Mouse (Mus musculus): Measurements from ENCODE around the gene Slc1a7. TPM values are rescaled to one million over a fixed set of nuclear protein-coding genes. Genes with fewer than 3 reads are reported as not detected.

Gene Slc1a7
- polyA plus RNA-seq, 1 experiment from 2014 or later = not detected

GRCm38 (mm10) chr4:108015067-108015765, 47.1 kb downstream of the Slc1a7 start:
- Histone ChIP-seq H3K4me3 (no peak overlapping the region), H3K9ac (no peak overlapping the region), H3K36me3 (no peaks in the 10 kb centered on the region), H3K27me3 (no peaks in the 10 kb centered on the region), H3K4me2 (no peak overlapping the region), H3K9me3 (no peaks in the 10 kb centered on the region), H3K4me1 (peaks cover 19% of the 10 kb centered on the region), H3K27ac (no peak overlapping the region)
- 67% methylated on average over 14 of the region's 14 CpGs for WGBS
- ATAC-seq (ENCODE audit: insufficient number of reproducible peaks, insufficient read depth, low FRiP score, low TSS enrichment, low read depth) = no peak

DNA sequence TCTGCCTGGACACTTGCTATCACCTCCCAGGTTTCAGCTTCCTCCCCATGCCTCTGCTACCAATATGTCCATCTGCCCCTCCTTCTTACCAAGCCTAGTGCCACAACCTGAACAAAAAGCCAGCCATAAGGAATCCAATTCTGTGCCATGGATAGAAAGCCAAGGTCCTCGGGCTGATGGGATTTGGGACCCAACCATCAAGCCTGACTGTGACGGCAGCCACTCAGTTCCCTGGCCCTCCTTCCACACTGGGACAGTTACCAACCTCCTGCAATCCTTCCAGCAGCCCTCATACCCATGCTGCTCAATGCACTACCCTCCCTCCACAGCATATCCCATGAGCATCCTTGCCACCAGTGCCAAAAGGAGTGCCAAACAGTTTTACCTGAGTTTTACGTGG, 48.2 kb downstream of the Slc1a7 start:
- Histone ChIP-seq H3K27ac (no peak overlapping the region), H3K9ac (no peak overlapping the region), H3K36me3 (no peaks in the 10 kb centered on the region), H3K4me3 (no peak overlapping the region), H3K4me2 (no peak overlapping the region), H3K4me1 (peaks cover 19% of the 10 kb centered on the region), H3K27me3 (no peaks in the 10 kb centered on the region), H3K9me3 (no peaks in the 10 kb centered on the region)
- ATAC-seq (ENCODE audit: insufficient number of reproducible peaks, insufficient read depth, low FRiP score, low TSS enrichment, low read depth) = no peak
- 77% methylated on average over 3 of the region's 3 CpGs for WGBS

GRCm38 (mm10) chr4:108017839-108018238, 49.7 kb downstream of the Slc1a7 start:
- Histone ChIP-seq H3K27me3 (no peaks in the 10 kb centered on the region), H3K4me2 (no peak overlapping the region), H3K4me3 (no peak overlapping the region), H3K36me3 (no peaks in the 10 kb centered on the region), H3K4me1 (peaks cover 19% of the 10 kb centered on the region), H3K27ac (no peak overlapping the region), H3K9me3 (no peaks in the 10 kb centered on the region), H3K9ac (no peak overlapping the region)
- WGBS = 76% methylated on average over 7 of the region's 7 CpGs
- no peak for ATAC-seq (ENCODE audit: insufficient number of reproducible peaks, insufficient read depth, low FRiP score, low TSS enrichment, low read depth)

GRCm38 (mm10) chr4:108018241-108018923, 50.2 kb downstream of the Slc1a7 start:
- ATAC-seq (ENCODE audit: insufficient number of reproducible peaks, insufficient read depth, low FRiP score, low TSS enrichment, low read depth) = no peak
- Histone ChIP-seq H3K4me3 (no peak overlapping the region), H3K9me3 (no peaks in the 10 kb centered on the region), H3K27me3 (no peaks in the 10 kb centered on the region), H3K4me1 (peaks cover 19% of the 10 kb centered on the region), H3K4me2 (no peak overlapping the region), H3K27ac (no peak overlapping the region; the same call in 1 of the 2 replicates), H3K9ac (no peak overlapping the region), H3K36me3 (no peaks in the 10 kb centered on the region)
- WGBS = 35% methylated on average over 10 of the region's 10 CpGs

GRCm38 (mm10) chr4:108018961-108019921, 51.1 kb downstream of the Slc1a7 start:
- Histone ChIP-seq H3K27ac (no peak overlapping the region), H3K36me3 (no peaks in the 10 kb centered on the region), H3K9ac (no peak overlapping the region), H3K4me2 (no peak overlapping the region), H3K4me1 (peaks cover 19% of the 10 kb centered on the region), H3K27me3 (no peaks in the 10 kb centered on the region), H3K4me3 (no peak overlapping the region), H3K9me3 (no peaks in the 10 kb centered on the region)
- no peak for ATAC-seq (ENCODE audit: insufficient number of reproducible peaks, insufficient read depth, low FRiP score, low TSS enrichment, low read depth)
- 44% methylated on average over 14 of the region's 14 CpGs for WGBS

- no peak overlapping the region for H3K4me3 ChIP-seq
- ATAC-seq (ENCODE audit: insufficient number of reproducible peaks, insufficient read depth, low FRiP score, low TSS enrichment, low read depth) = no peak
- no peaks in the 10 kb centered on the region for H3K9me3 ChIP-seq
- no peaks in the 10 kb centered on the region for H3K27me3 ChIP-seq
- no peak overlapping the region for H3K9ac ChIP-seq
- peaks cover 11% of the 10 kb centered on the region for H3K4me1 ChIP-seq
- 80% methylated on average over 6 of the region's 6 CpGs for WGBS
- no peak overlapping the region for H3K4me2 ChIP-seq
- H3K27ac ChIP-seq = no peak overlapping the region
- H3K36me3 ChIP-seq = no peaks in the 10 kb centered on the region
Measured at GRCm38 (mm10) chr4:108020178-108020577, 52.0 kb downstream of the Slc1a7 start.

- H3K4me2 ChIP-seq = no peak overlapping the region
- peaks cover 13% of the 10 kb centered on the region for H3K4me1 ChIP-seq
- no peaks in the 10 kb centered on the region for H3K27me3 ChIP-seq
- no peak overlapping the region for H3K27ac ChIP-seq
- H3K4me3 ChIP-seq = no peak overlapping the region
- no peak overlapping the region for H3K9ac ChIP-seq
- H3K36me3 ChIP-seq = no peaks in the 10 kb centered on the region
- no peaks in the 10 kb centered on the region for H3K9me3 ChIP-seq
- ATAC-seq (ENCODE audit: insufficient number of reproducible peaks, insufficient read depth, low FRiP score, low TSS enrichment, low read depth) = no peak
- WGBS = 77% methylated on average over 4 of the region's 4 CpGs
Measured at GRCm38 (mm10) chr4:108023186-108023585, 55.1 kb downstream of the Slc1a7 start.

- no peak for ATAC-seq (ENCODE audit: insufficient number of reproducible peaks, insufficient read depth, low FRiP score, low TSS enrichment, low read depth)
- no peak overlapping the region for H3K9ac ChIP-seq
- H3K36me3 ChIP-seq = no peaks in the 10 kb centered on the region
- H3K4me2 ChIP-seq = no peak overlapping the region
- H3K27me3 ChIP-seq = peaks cover 7% of the 10 kb centered on the region
- no peaks in the 10 kb centered on the region for H3K9me3 ChIP-seq
- no peak overlapping the region for H3K27ac ChIP-seq
- H3K4me3 ChIP-seq = no peak overlapping the region
- WGBS = 60% methylated on average over 5 of the region's 5 CpGs
- H3K4me1 ChIP-seq = peaks cover 3% of the 10 kb centered on the region; the same call in 1 of the 2 replicates
Measured at GRCm38 (mm10) chr4:108024641-108025040, 56.5 kb downstream of the Slc1a7 start.

DNA sequence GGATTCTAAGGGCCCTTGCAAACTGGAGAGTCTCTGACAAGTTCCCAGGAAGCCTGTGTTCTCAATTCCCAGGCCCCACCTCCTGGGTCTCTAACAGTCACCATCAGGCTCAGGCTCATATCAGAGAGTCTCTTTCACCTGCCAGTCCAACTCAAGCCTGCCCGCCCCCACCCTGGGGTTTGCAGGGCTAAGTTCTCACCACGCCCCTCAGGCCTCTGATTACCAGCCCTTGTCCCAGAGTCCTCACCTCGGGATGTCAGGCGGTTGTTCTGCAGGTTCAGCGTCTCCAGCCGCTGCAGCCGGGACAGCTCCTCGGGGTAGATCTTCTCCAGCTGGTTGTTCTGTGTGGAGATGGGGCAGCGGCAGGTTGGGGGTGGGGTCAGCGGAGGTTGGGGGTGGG, 57.1 kb downstream of the Slc1a7 start:
- WGBS = 1% methylated on average over 10 of the region's 10 CpGs
- Histone ChIP-seq H3K4me1 (peaks cover 4% of the 10 kb centered on the region), H3K36me3 (no peaks in the 10 kb centered on the region), H3K4me2 (peak overlapping the region; percentile 28; the same call in 1 of the 2 replicates), H3K27ac (no peak overlapping the region), H3K9me3 (no peaks in the 10 kb centered on the region), H3K27me3 (peaks cover 13% of the 10 kb centered on the region), H3K4me3 (no peak overlapping the region), H3K9ac (no peak overlapping the region)
- ATAC-seq (ENCODE audit: insufficient number of reproducible peaks, insufficient read depth, low FRiP score, low TSS enrichment, low read depth) = no peak

DNA sequence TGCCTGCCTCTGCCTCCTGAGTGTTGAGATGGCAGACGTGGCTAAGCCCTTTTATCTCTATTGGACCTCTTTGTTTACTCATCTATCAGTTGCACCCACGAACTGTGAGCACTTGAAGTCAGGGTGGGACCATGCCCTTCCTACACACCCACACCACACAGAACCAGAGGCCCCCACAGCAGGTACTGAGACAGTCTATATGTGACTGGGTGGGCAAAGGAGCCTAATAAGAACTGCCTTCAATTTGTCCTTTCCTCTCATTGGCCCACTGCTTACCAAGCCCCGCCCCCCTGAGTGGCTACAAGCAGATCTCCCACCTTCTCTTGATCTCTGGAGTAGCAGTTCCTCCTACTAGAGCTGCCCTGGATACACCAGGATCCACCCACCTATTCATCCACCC, 58.1 kb downstream of the Slc1a7 start:
- H3K9ac ChIP-seq = no peak overlapping the region
- no peak overlapping the region for H3K27ac ChIP-seq
- H3K36me3 ChIP-seq = no peaks in the 10 kb centered on the region
- H3K4me2 ChIP-seq = no peak overlapping the region
- H3K9me3 ChIP-seq = no peaks in the 10 kb centered on the region
- H3K4me1 ChIP-seq = peaks cover 13% of the 10 kb centered on the region
- 54% methylated on average over 3 of the region's 3 CpGs for WGBS
- H3K27me3 ChIP-seq = peaks cover 22% of the 10 kb centered on the region
- ATAC-seq (ENCODE audit: insufficient number of reproducible peaks, insufficient read depth, low FRiP score, low TSS enrichment, low read depth) = no peak
- no peak overlapping the region for H3K4me3 ChIP-seq

GRCm38 (mm10) chr4:108030888-108031501, 62.9 kb downstream of the Slc1a7 start:
- Histone ChIP-seq H3K27ac (no peak overlapping the region), H3K4me3 (peak overlapping the region; percentile 67), H3K36me3 (no peaks in the 10 kb centered on the region), H3K4me1 (peaks cover 20% of the 10 kb centered on the region), H3K9ac (peak overlapping the region; percentile 78), H3K9me3 (no peaks in the 10 kb centered on the region), H3K27me3 (peaks cover 48% of the 10 kb centered on the region), H3K4me2 (peak overlapping the region; percentile 90)
- 1% methylated on average over 22 of the region's 22 CpGs for WGBS
- 0 out of 2 replicates have a peak, but pooled peaks have one; percentile 16 for ATAC-seq (ENCODE audit: insufficient number of reproducible peaks, insufficient read depth, low FRiP score, low TSS enrichment, low read depth)
